Mouse (Mus musculus) thymus, postnatal 4 days (tissue): ENCODE data around the gene Impad1.

ENCODE experiments used
- DNase-seq: peaks from one replicate; pipeline ENCODE4 v3.0.0; 2021

Impad1 gene

GRCm38 (mm10) chr4:4792992-4793834, at the start of gene Impad1:
Gene Impad1 (minus strand): TSS chr4:4793355.
- DNase-seq, result peak; percentile 90

GRCm38 (mm10) chr4:4840145-4840544, 47.0 kb upstream of the Impad1 start:
- no peak for DNase-seq

GRCm38 (mm10) chr4:4833789-4834295, 40.7 kb upstream of the Impad1 start:
- DNase-seq, result no peak

- DNase-seq, result no peak
Observed at GRCm38 (mm10) chr4:4828131-4828530, 35.0 kb upstream of the Impad1 start.

- no peak for DNase-seq
Observed at GRCm38 (mm10) chr4:4822119-4822518, 29.0 kb upstream of the Impad1 start.

GRCm38 (mm10) chr4:4792141-4792991, 789 bp downstream of the Impad1 start:
- DNase-seq, result peak; percentile 58

GRCm38 (mm10) chr4:4791180-4791579, 2.0 kb downstream of the Impad1 start:
- DNase-seq, result no peak

GRCm38 (mm10) chr4:4785169-4785568, 8.0 kb downstream of the Impad1 start:
- DNase-seq, result no peak

- no peak for DNase-seq
Observed at GRCm38 (mm10) chr4:4784305-4784704, 8.8 kb downstream of the Impad1 start.

GRCm38 (mm10) chr4:4783686-4783957, 9.5 kb downstream of the Impad1 start:
- DNase-seq, result no peak

- DNase-seq, result no peak
Observed at GRCm38 (mm10) chr4:4782882-4783685, 10.1 kb downstream of the Impad1 start.

- DNase-seq, result no peak
Observed at GRCm38 (mm10) chr4:4779265-4779770, 13.8 kb downstream of the Impad1 start.

GRCm38 (mm10) chr4:4771523-4772114, 21.5 kb downstream of the Impad1 start:
- no peak for DNase-seq

GRCm38 (mm10) chr4:4765806-4766205, 27.3 kb downstream of the Impad1 start:
- DNase-seq, result no peak

GRCm38 (mm10) chr4:4758376-4758775, 34.8 kb downstream of the Impad1 start:
- DNase-seq, result no peak

- peak; percentile 15 for DNase-seq
Observed at GRCm38 (mm10) chr4:4729427-4729826, 63.7 kb downstream of the Impad1 start.

GRCm38 (mm10) chr4:4726241-4726776, 66.8 kb downstream of the Impad1 start:
- DNase-seq, result no peak

- no peak for DNase-seq
Observed at GRCm38 (mm10) chr4:4723821-4724220, 69.3 kb downstream of the Impad1 start.

- no peak for DNase-seq
Observed at GRCm38 (mm10) chr4:4722081-4722480, 71.1 kb downstream of the Impad1 start.

- no peak for DNase-seq
Observed at GRCm38 (mm10) chr4:4717763-4718347, 75.3 kb downstream of the Impad1 start.
